15 mouse cellular contexts compared by ENCODE assay signal in the genomic region with DNA sequence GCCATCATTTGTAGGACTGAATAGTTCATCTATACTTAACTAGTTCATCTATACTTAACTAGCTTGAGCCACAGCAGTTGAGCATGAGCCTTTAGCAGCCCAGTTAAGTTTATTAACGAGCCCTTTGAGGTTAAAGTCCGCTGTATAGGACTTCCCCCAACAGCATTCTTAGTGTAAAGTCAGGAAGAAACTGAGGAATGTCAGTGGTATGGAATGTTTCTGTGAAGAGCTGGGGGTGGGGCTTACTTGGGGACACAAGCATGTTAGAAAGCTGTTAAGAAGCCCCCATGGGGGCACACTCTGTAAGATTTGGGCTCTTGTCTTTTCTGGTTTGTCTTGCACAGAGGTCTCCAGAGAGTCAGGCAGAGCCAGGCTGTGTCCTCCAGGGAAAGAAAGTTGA. TPM values are rescaled to one million over a fixed set of nuclear protein-coding genes. Genes with fewer than 3 reads are reported as not detected.
DNase-seq lines count a peak whose midpoint lies in the region; ATAC-seq and TF ChIP-seq lines count a peak whose summit lies in the region.
"Had no signal": no experiment of that assay in that cellular context is flagged by ENCODE, and none has a peak within 500 bp of the region (broad histone marks: within the 10 kb centered on the region; RNA-seq: fewer than 3 reads in every experiment).

No protein-coding gene starts in this region.

- no peak overlapping the region for H3K4me3 ChIP-seq in heart, embryonic 11.5 days (ENCODE audit: low read depth, low read length)
- H3K4me3 ChIP-seq in liver, embryonic 11.5 days (ENCODE audit: low read depth, low read length), result no peak overlapping the region
- peak overlapping the region; percentile 65 for H3K4me3 ChIP-seq in bone marrow macrophage, adult 2 months (ENCODE audit: insufficient read depth, low read length)
- peak overlapping the region; percentile 98 for H3K4me3 ChIP-seq in myocyte
- H3K4me3 ChIP-seq: embryonic facial prominence, embryonic 13.5 days; hindbrain, embryonic 10.5 days; limb, embryonic 13.5 days had no signal

- no peak overlapping the region for H3ac ChIP-seq in myocyte (ENCODE audit: control insufficient read depth, insufficient read length)

- H3K4me2 ChIP-seq in heart, embryonic 11.5 days, result peak overlapping the region; percentile 20
- peak overlapping the region; percentile 9; the same call in 1 of the 2 replicates for H3K4me2 ChIP-seq in liver, embryonic 11.5 days
- H3K4me2 ChIP-seq in myocyte (ENCODE audit: low read depth), result peak overlapping the region; percentile 86
- H3K4me2 ChIP-seq: embryonic facial prominence, embryonic 13.5 days; limb, embryonic 13.5 days had no signal

- intact Hi-C loops in heart, postnatal 10 days (cut with DNase I), result loop anchor here (5.0 kb wide), 1 partner anchor 238 kb away; no protein-coding TSS in a partner anchor

- H3K36me3 ChIP-seq in heart, embryonic 11.5 days (ENCODE audit: control insufficient read depth, insufficient read depth, low read length), result no peaks in the 10 kb centered on the region
- no peaks in the 10 kb centered on the region for H3K36me3 ChIP-seq in liver, embryonic 11.5 days (ENCODE audit: control insufficient read depth, insufficient read depth, low read length)
- H3K36me3 ChIP-seq in myocyte (ENCODE audit: control insufficient read depth, insufficient read depth), result peaks cover 29% of the 10 kb centered on the region
- H3K36me3 ChIP-seq: embryonic facial prominence, embryonic 13.5 days; hindbrain, embryonic 10.5 days; limb, embryonic 13.5 days had no signal

- TF ChIP-seq CTCF in bone marrow macrophage, adult 2 months (IDR thresholded peaks at IDR 0.05; ENCODE audit: low read depth, low read length), result no peak

- H3K9ac ChIP-seq in heart, embryonic 11.5 days (ENCODE audit: low read depth, low read length), result no peak overlapping the region
- no peak overlapping the region for H3K9ac ChIP-seq in liver, embryonic 11.5 days (ENCODE audit: low read depth, low read length)
- H3K9ac ChIP-seq: embryonic facial prominence, embryonic 13.5 days; limb, embryonic 13.5 days had no signal

- peaks cover 7% of the 10 kb centered on the region; the same call in 1 of the 2 replicates for H3K27me3 ChIP-seq in heart, embryonic 11.5 days (ENCODE audit: control insufficient read depth, insufficient read depth, low read length)
- H3K27me3 ChIP-seq in liver, embryonic 11.5 days (replicated peaks; ENCODE audit: control insufficient read depth, insufficient read depth, low read length), result peaks cover 68% of the 10 kb centered on the region
- H3K27me3 ChIP-seq in myocyte (ENCODE audit: control insufficient read depth, insufficient read depth, insufficient read length), result peaks cover 8% of the 10 kb centered on the region

- ATAC-seq in heart, embryonic 11.5 days (replicated peaks; ENCODE audit: insufficient number of reproducible peaks, low FRiP score, low TSS enrichment), result no peak
- ATAC-seq in liver, embryonic 11.5 days (replicated peaks; ENCODE audit: low FRiP score), result no peak

- peaks cover 38% of the 10 kb centered on the region for H3K79me2 ChIP-seq in myocyte (ENCODE audit: control insufficient read depth, insufficient read depth)

- no peak overlapping the region; the same call in 1 of the 2 replicates for H3K27ac ChIP-seq in heart, embryonic 11.5 days (ENCODE audit: low read depth, low read length)
- H3K27ac ChIP-seq in liver, embryonic 11.5 days (ENCODE audit: low read depth, low read length), result no peak overlapping the region
- 0 out of 2 replicates have a peak overlapping the region, but pooled peaks have one; percentile 2 for H3K27ac ChIP-seq in bone marrow macrophage, adult 2 months (ENCODE audit: insufficient read depth, low read depth, low read length)
- H3K27ac ChIP-seq: embryonic facial prominence, embryonic 13.5 days; hindbrain, embryonic 10.5 days; limb, embryonic 13.5 days had no signal

- DNase-seq in heart, postnatal 10 days, result no peak
- no peak for DNase-seq in liver, embryonic 11.5 days (ENCODE audit: low spot score)
- no peak for DNase-seq in liver
- no peak for DNase-seq in layer of hippocampus, postnatal 25 days (ENCODE audit: extremely low spot score in 1 of 2, low spot score in 1 of 2)
- DNase-seq: cerebellum, adult 9-11 months; layer of hippocampus, postnatal 36 days; thymus, adult 2 months had no signal

- no peak for TF ChIP-seq POLR2A in bone marrow macrophage, adult 2 months (IDR thresholded peaks at IDR 0.05; ENCODE audit: borderline replicate concordance, low read depth, low read length)
- no peak for TF ChIP-seq POLR2A in myocyte (IDR thresholded peaks at IDR 0.05; ENCODE audit: insufficient read length, low read depth)

- 27% methylated on average over 2 of the region's 2 CpGs for WGBS in heart, embryonic 11.5 days (ENCODE audit: insufficient replicate concordance)
- WGBS in liver, embryonic 11.5 days, result 21% methylated on average over 2 of the region's 2 CpGs

- H3K9me3 ChIP-seq in heart, embryonic 11.5 days (replicated peaks; ENCODE audit: control insufficient read depth, low read length), result no peaks in the 10 kb centered on the region
- no peaks in the 10 kb centered on the region for H3K9me3 ChIP-seq in liver, embryonic 11.5 days (ENCODE audit: control insufficient read depth, low read length)
- H3K9me3 ChIP-seq: embryonic facial prominence, embryonic 13.5 days; hindbrain, embryonic 10.5 days; limb, embryonic 13.5 days; megakaryocyte, embryonic 14.5 days had no signal

- peaks cover 38% of the 10 kb centered on the region for H3K4me1 ChIP-seq in heart, embryonic 11.5 days (ENCODE audit: control insufficient read depth, insufficient read depth, low read length)
- peaks cover 23% of the 10 kb centered on the region for H3K4me1 ChIP-seq in liver, embryonic 11.5 days (replicated peaks; ENCODE audit: control insufficient read depth, insufficient read depth, low read length)
- H3K4me1 ChIP-seq in bone marrow macrophage, adult 2 months (ENCODE audit: control insufficient read depth, insufficient read depth, low read length), result peaks cover 26% of the 10 kb centered on the region

TF ChIP-seq in myocyte, 11 proteins besides CTCF, POLR2A, EP300 and RAD21:
- no peak for TF ChIP-seq MAX (IDR thresholded peaks at IDR 0.05; ENCODE audit: low read depth)
- no peak for TF ChIP-seq USF1 (IDR thresholded peaks at IDR 0.05; ENCODE audit: low read depth)
- TF ChIP-seq CEBPB (IDR thresholded peaks at IDR 0.05; ENCODE audit: insufficient read depth, poor library complexity, severe bottlenecking), result no peak
- no peak for TF ChIP-seq MYOD1 (IDR thresholded peaks at IDR 0.05; ENCODE audit: control insufficient read depth in 1 of 3, insufficient read length in 2 of 3, low read depth in 2 of 3)
- TF ChIP-seq POLR2AphosphoS2 (IDR thresholded peaks at IDR 0.05; ENCODE audit: insufficient read length, low read depth), result no peak
- no peak for TF ChIP-seq MYOG (IDR thresholded peaks at IDR 0.05; ENCODE audit: control insufficient read depth in 1 of 3, insufficient read depth in 1 of 3, insufficient read length in 2 of 3, low read depth in 2 of 3)
- no peak for TF ChIP-seq TCF12 (IDR thresholded peaks at IDR 0.05; ENCODE audit: insufficient read depth, poor library complexity, severe bottlenecking)
- TF ChIP-seq SRF (IDR thresholded peaks at IDR 0.05; ENCODE audit: control insufficient read depth, insufficient read length, low read depth), result no peak
- TF ChIP-seq E2F4 (IDR thresholded peaks at IDR 0.05; ENCODE audit: insufficient read depth), result no peak
- no peak for TF ChIP-seq TCF3 (IDR thresholded peaks at IDR 0.05; ENCODE audit: insufficient read length, low read depth)
- TF ChIP-seq REST (IDR thresholded peaks at IDR 0.05; ENCODE audit: insufficient read depth, insufficient read length), result no peak

RNA-seq across cellular contexts. Expression of a gene that starts 15.2 kb away (rescaled TPM):
- not detected in 2 replicates for polyA plus RNA-seq in heart, embryonic 11.5 days (2014; fragmentation: Nextera tagmentation; extraction: Ambion mirVana)
- not detected for total RNA-seq in heart, postnatal 10 days (2021)
- not detected in 2 replicates for polyA plus RNA-seq in liver, embryonic 11.5 days (2014; fragmentation: Nextera tagmentation; extraction: Ambion mirVana)
- polyA plus RNA-seq in bone marrow macrophage, adult 2 months (2012; ENCODE audit: insufficient read depth, insufficient read length, missing spikeins), result not detected in 2 replicates
- not detected for polyA plus RNA-seq in myocyte (2012; fragmentation: generic; extraction: Trizol)
- not detected for total RNA-seq in layer of hippocampus, postnatal 25 days (2021)
- total RNA-seq: layer of hippocampus, postnatal 36 days had no signal
- polyA plus RNA-seq: embryonic facial prominence, embryonic 13.5 days; forebrain, embryonic 11.5 days; hindbrain, embryonic 10.5 days; limb, embryonic 13.5 days; thymus, adult 2 months had no signal

RNA-seq across cellular contexts. Expression of a gene that starts 38.0 kb away (rescaled TPM):
- polyA plus RNA-seq in heart, embryonic 11.5 days (2014; fragmentation: Nextera tagmentation; extraction: Ambion mirVana), result 13.7 and 17.4 TPM in 2 replicates
- total RNA-seq in heart, postnatal 10 days (2021), result 1 to 10 TPM; 5.3 to 5.6 TPM
- 3.1 and 3.6 TPM in 2 replicates for polyA plus RNA-seq in liver, embryonic 11.5 days (2014; fragmentation: Nextera tagmentation; extraction: Ambion mirVana)
- 103 and 107 TPM in 2 replicates for polyA plus RNA-seq in bone marrow macrophage, adult 2 months (2012; ENCODE audit: insufficient read depth, insufficient read length, missing spikeins)
- polyA plus RNA-seq in myocyte (2012; fragmentation: generic; extraction: Trizol), result 59.6 TPM
- total RNA-seq in layer of hippocampus, postnatal 25 days (2021), result 1 to 10 TPM; 1.1 to 2.1 TPM

Comparison
In these comparisons a context has a peak if more than half of its experiments do, and no peak if none do; other contexts are left out.
1. H3K4me2 ChIP-seq: peak in every context shown above with its lines; median percentile 86 in myocyte; 20 in heart, embryonic 11.5 days; 9 in liver, embryonic 11.5 days.
2. H3K4me3 ChIP-seq: peak in bone marrow macrophage, adult 2 months (single experiment) and myocyte (single experiment); none in heart, embryonic 11.5 days (single experiment) and liver, embryonic 11.5 days (single experiment).